Mouse (Mus musculus): ENCODE measurements around the gene Dio1.

DNA sequence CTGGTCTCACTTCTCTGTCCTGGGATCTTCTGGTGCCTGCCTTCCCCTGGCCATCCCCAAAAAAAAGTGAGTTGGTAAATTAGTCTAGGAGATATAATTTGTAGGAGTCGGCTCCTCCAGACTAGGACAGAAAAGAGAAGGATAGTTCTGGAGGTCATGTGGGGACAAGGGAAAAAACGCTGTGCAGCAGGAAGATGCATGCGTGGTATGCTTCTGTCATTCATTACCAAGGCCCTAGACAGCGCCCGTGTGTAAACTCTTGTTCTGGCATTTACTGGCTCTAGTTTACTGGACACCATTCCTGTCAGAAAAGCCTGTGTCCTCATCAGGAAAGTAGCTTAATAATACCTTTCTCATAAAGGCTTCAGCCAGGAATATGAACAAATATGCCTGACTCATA is 32.5 kb downstream of the Dio1 start:
- no peak for TF ChIP-seq ZC3H11A (IDR thresholded peaks at IDR 0.05; ENCODE audit: borderline replicate concordance, low read depth, low read length)
- no peak for TF ChIP-seq ZNF384 (IDR thresholded peaks at IDR 0.05; ENCODE audit: low read depth, low read length)
